25 mouse cellular contexts compared by ENCODE assay signal in the genomic region with DNA sequence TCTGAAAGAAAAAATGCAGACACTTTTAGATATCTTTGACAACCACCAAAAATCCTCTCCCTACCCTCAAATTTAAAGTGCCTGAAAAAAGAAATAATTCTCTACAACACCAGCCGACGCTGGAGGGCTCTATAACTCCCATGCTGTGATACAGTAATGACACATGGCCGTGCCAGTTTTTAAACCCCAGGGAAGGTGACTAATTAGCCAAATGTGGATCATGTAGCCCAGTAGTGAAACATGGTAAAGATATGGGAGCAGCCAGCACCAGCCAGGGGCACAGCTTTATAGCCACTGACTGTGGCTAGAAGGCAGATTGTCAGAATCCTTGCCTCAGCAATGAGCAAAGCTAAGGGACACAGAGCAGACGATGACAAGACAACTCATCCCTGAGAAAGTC. TPM values are rescaled to one million over a fixed set of nuclear protein-coding genes. Genes with fewer than 3 reads are reported as not detected.
DNase-seq lines count a peak whose midpoint lies in the region; ATAC-seq and TF ChIP-seq lines count a peak whose summit lies in the region.
"Had no signal": no experiment of that assay in that cellular context is flagged by ENCODE, and none has a peak within 500 bp of the region (broad histone marks: within the 10 kb centered on the region; RNA-seq: fewer than 3 reads in every experiment).

No protein-coding gene starts in this region.

- WGBS in thymus, adult 2 months = 98% methylated on average over 4 of the region's 4 CpGs

- DNase-seq in cerebellum, adult 9-10 months = no peak
- DNase-seq in frontal cortex, postnatal 36 days (ENCODE audit: low spot score in 2 of 2) = peak; percentile 8 to 23
- DNase-seq in frontal cortex, postnatal 14 days (ENCODE audit: low spot score in 2 of 2) = no peak
- no peak for DNase-seq in layer of hippocampus, adult 2 months (ENCODE audit: low spot score in 2 of 2)
- no peak for DNase-seq in layer of hippocampus, adult 9-11 months
- no peak for DNase-seq in thymus, adult 2 months
- DNase-seq in thymus, postnatal 4 days = no peak
- DNase-seq: adrenal gland, adult 8-10 months; gastrocnemius, postnatal 36 days; heart, postnatal 36 days; kidney, adult 11 months; kidney, postnatal 36 days; liver, embryonic 13.5 days; lung, adult 2 months; lung, postnatal 14 days; retina, postnatal 1 day; thymus, postnatal 36 days had no signal

- H3K4me1 ChIP-seq in thymus, adult 2 months (replicated peaks; ENCODE audit: control insufficient read depth, insufficient read depth, low read length) = no peaks in the 10 kb centered on the region
- H3K4me1 ChIP-seq: forebrain, embryonic 15.5 days; heart, embryonic 15.5 days; kidney, embryonic 15.5 days; liver, embryonic 13.5 days; neural tube, embryonic 13.5 days had no signal

- no peak for TF ChIP-seq POLR2A in thymus, adult 2 months (IDR thresholded peaks at IDR 0.05; ENCODE audit: control insufficient read depth, extremely low read depth, insufficient read depth, low read length, poor library complexity)

- TF ChIP-seq CTCF in layer of hippocampus, adult 2 months (conservative IDR thresholded peaks at IDR 0.05) = peak; percentile 49
- no peak for TF ChIP-seq CTCF in thymus, adult 2 months (IDR thresholded peaks at IDR 0.05; ENCODE audit: borderline replicate concordance, control insufficient read depth, extremely low read depth, insufficient read depth, low read length, poor library complexity)

- no peaks in the 10 kb centered on the region for H3K36me3 ChIP-seq in thymus, adult 2 months (ENCODE audit: control insufficient read depth, insufficient read depth, low read length)
- H3K36me3 ChIP-seq: forebrain, embryonic 15.5 days; heart, embryonic 15.5 days; kidney, embryonic 15.5 days; liver, embryonic 13.5 days; midbrain, embryonic 13.5 days; neural tube, embryonic 13.5 days had no signal

- no peaks in the 10 kb centered on the region for H3K27me3 ChIP-seq in thymus, adult 2 months (ENCODE audit: control insufficient read depth, insufficient read depth, low read length)
- H3K27me3 ChIP-seq: forebrain, embryonic 15.5 days; heart, embryonic 15.5 days; kidney, embryonic 15.5 days; liver, embryonic 13.5 days; midbrain, embryonic 13.5 days; neural tube, embryonic 13.5 days had no signal

- no peak overlapping the region for H3K27ac ChIP-seq in layer of hippocampus, adult 2 months
- peak overlapping the region; percentile 31; the same call in 1 of the 2 replicates for H3K27ac ChIP-seq in thymus, adult 2 months (ENCODE audit: control insufficient read depth, insufficient read depth, low read length)
- H3K27ac ChIP-seq: forebrain, embryonic 15.5 days; heart, embryonic 15.5 days; kidney, embryonic 15.5 days; liver, embryonic 13.5 days; midbrain, embryonic 13.5 days; neural tube, embryonic 13.5 days had no signal

- peak; percentile 20; the same call in 1 of the 2 replicates for ATAC-seq in cerebellum, adult (ENCODE audit: insufficient number of reproducible peaks, low FRiP score, low TSS enrichment)
- ATAC-seq: activated CD4-positive, CD25-positive, alpha-beta regulatory T cell, adult 4 months; forebrain, embryonic 15.5 days; midbrain, embryonic 13.5 days had no signal

- H3K4me3 ChIP-seq in layer of hippocampus, adult 2 months = no peak overlapping the region
- H3K4me3 ChIP-seq in thymus, adult 2 months (ENCODE audit: control insufficient read depth, insufficient read depth, low read length) = no peak overlapping the region
- H3K4me3 ChIP-seq: forebrain, embryonic 15.5 days; heart, embryonic 15.5 days; kidney, embryonic 15.5 days; liver, embryonic 13.5 days; midbrain, embryonic 13.5 days; myocyte; neural tube, embryonic 13.5 days had no signal

RNA-seq across cellular contexts. Expression of gene Mgat4a, which starts 19.5 kb away (rescaled TPM):
- total RNA-seq in layer of hippocampus, adult 2 months (2021) = 10 to 100 TPM; 30.4 to 32.7 TPM
- polyA plus RNA-seq in thymus, adult 2 months (2012; rRNA removed) = 20.3 and 20.6 TPM in 2 replicates

Comparison
In these comparisons a context has a peak if more than half of its experiments do, and no peak if none do; other contexts are left out.
1. DNase-seq: peak in frontal cortex, postnatal 36 days (2 of 2); none in cerebellum, adult 9-10 months (single experiment), frontal cortex, postnatal 14 days (0 of 2), layer of hippocampus, adult 2 months (0 of 2), layer of hippocampus, adult 9-11 months (single experiment), thymus, adult 2 months (single experiment) and thymus, postnatal 4 days (single experiment).